Mouse (Mus musculus) olfactory bulb, adult 2 months (tissue): Measurements from ENCODE around the gene Rpl27.

Experiments used
- CTCF ChIP-seq: fragments of 200-500 bp; IDR thresholded peaks from 2 replicates; pipeline ENCODE4 v1.5.1; 2012; ENCODE audit warnings: low read depth, mild to moderate bottlenecking, low read length, moderate library complexity; ENCODE audit not compliant: insufficient read depth
- POLR2A ChIP-seq: fragments of 200-500 bp; IDR thresholded peaks from 2 replicates; pipeline ENCODE4 v1.6.1; 2012; ENCODE audit warnings: mild to moderate bottlenecking, low read depth, low read length, moderate library complexity; ENCODE audit not compliant: insufficient read depth

GRCm38 (mm10) chr11:101485509-101486028 lies 43.5 kb downstream of the Rpl27 start:
- TF ChIP-seq POLR2A (no peak), CTCF (no peak)
